Mouse (Mus musculus): Measurements from ENCODE around the gene Tomm34. TPM values are rescaled to one million over a fixed set of nuclear protein-coding genes. Genes with fewer than 3 reads are reported as not detected.

The Tomm34 gene
- polyA plus RNA-seq, 1 experiment from 2014 or later = 58.9 TPM

DNA sequence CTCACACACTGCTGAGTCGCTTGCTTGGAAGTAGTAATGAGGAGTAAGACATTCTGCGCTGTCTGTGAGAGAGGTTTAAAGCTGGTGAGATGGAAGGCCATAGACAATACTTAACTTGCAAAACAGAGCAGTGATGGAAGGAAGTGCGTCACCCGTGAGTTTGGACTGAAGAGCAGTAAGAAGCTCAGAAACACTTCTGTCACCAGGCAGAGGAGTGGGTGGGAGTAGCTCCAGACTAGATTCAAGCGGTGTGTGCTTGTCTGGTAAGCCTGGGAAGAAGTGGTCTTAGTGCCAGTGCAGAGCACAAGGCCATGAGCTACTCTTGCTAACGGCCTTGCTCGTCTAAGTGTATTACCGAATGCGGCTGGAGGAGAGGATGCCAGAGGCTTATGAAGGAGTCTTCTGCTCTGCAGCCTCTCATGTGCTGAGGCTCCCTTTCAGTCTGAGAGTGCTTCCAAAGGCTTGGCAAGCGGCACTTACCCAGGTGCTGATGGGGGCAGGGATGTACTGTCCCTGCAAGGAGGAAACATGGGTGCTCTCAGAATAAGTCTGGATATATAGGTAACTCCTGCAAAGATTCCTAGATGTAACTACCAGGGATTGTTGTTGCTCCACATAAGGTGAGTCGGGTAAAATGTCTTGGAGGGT lies 27.8 kb upstream of the Tomm34 start:
- WGBS = 90% methylated on average over 11 of the region's 11 CpGs
- no peak for ATAC-seq (ENCODE audit: insufficient number of reproducible peaks, insufficient read depth, low FRiP score, low TSS enrichment)
- H3K4me3 ChIP-seq = no peak overlapping the region
- no peak overlapping the region for H3K4me2 ChIP-seq (replicated peaks)
- no peak overlapping the region for H3K27ac ChIP-seq
- H3K9ac ChIP-seq = no peak overlapping the region
- no peaks in the 10 kb centered on the region for H3K27me3 ChIP-seq
- no peaks in the 10 kb centered on the region for H3K4me1 ChIP-seq
- H3K36me3 ChIP-seq = peaks cover 57% of the 10 kb centered on the region
- H3K9me3 ChIP-seq = no peaks in the 10 kb centered on the region

DNA sequence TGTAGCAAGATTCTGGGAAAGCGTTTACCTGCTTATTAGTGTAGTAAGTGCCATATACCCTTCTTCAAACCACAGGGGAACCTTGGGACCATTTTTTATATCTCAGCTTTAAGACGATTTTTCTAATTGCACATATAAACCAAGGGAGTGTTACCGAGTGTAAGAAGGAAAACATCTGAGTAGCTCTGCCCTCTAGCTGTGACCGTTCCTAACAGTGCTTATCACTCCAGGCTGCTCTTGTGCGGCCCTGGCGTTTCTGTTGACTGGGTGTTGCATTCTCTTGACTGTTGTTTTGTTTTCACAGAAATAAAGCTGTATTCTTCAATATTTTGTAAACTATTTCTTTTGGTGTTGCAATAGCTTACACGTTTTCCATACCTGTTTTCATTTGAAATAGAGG lies 23.2 kb upstream of the Tomm34 start:
- Histone ChIP-seq H3K27me3 (no peaks in the 10 kb centered on the region), H3K36me3 (peaks cover 43% of the 10 kb centered on the region), H3K4me2 (replicated peaks) (no peak overlapping the region), H3K4me1 (no peaks in the 10 kb centered on the region), H3K4me3 (no peak overlapping the region), H3K9ac (no peak overlapping the region), H3K27ac (no peak overlapping the region), H3K9me3 (no peaks in the 10 kb centered on the region)
- ATAC-seq (ENCODE audit: insufficient number of reproducible peaks, insufficient read depth, low FRiP score, low TSS enrichment) = no peak
- WGBS = 85% methylated on average over 7 of the region's 7 CpGs

DNA sequence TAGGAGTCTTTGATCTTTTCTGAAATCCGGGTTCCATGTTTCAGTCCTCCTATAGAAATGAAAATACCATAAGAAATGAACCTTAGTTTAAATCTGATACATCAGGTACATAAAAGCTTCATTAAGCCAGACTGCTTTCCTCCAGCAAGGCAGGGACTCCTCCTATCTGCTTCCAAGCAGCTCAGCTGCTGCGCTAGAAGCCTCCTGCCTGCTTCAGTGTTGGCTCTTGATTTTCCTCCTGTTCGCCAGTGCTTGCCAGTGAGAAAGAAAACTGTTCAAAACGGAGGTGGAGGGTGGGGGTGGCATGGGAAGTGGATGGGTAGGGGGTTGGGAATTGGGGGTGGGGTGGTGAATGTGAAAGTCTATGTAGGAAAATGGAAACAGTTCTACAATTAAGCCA lies 18.5 kb upstream of the Tomm34 start:
- Histone ChIP-seq H3K27ac (no peak overlapping the region), H3K36me3 (peaks cover 46% of the 10 kb centered on the region), H3K9ac (no peak overlapping the region), H3K9me3 (no peaks in the 10 kb centered on the region), H3K4me2 (replicated peaks) (no peak overlapping the region), H3K27me3 (no peaks in the 10 kb centered on the region), H3K4me1 (no peaks in the 10 kb centered on the region), H3K4me3 (no peak overlapping the region)
- WGBS = 87% methylated on average over 4 of the region's 4 CpGs
- no peak for ATAC-seq (ENCODE audit: insufficient number of reproducible peaks, insufficient read depth, low FRiP score, low TSS enrichment)

DNA sequence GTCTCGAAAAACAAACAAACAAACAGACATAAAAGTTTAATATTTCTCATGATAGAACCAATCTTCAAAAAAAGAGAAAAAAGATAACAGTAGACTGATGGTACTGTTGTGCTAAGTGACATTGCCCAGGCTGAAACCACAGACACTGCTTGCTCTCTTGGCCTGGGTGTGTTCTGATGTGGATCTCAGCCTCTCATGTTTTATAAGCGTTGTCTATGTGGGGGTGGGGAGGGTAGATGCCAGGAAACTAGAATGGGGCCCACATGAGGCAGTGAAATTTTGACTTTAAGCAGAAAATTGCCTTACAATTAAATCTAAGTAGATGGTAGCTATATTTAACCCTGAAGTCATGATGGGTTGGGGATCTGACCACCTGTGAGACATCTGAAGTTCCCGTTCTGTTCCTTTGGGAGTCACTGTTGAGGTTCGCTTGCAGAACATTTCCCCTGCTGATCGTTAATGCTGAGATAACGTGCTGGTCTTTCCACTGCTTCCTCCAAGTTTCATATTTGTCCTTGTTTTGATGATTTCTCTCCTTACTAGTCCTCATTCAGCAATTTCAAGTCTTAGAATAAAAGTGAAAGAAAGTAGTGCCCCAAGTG lies 16.5 kb upstream of the Tomm34 start:
- no peak overlapping the region for H3K4me2 ChIP-seq (replicated peaks)
- no peak for ATAC-seq (ENCODE audit: insufficient number of reproducible peaks, insufficient read depth, low FRiP score, low TSS enrichment)
- H3K27ac ChIP-seq = no peak overlapping the region
- no peaks in the 10 kb centered on the region for H3K4me1 ChIP-seq
- H3K9ac ChIP-seq = no peak overlapping the region
- no peaks in the 10 kb centered on the region for H3K9me3 ChIP-seq
- peaks cover 62% of the 10 kb centered on the region for H3K36me3 ChIP-seq
- no peaks in the 10 kb centered on the region for H3K27me3 ChIP-seq
- no peak overlapping the region for H3K4me3 ChIP-seq
- 86% methylated on average over 6 of the region's 6 CpGs for WGBS

DNA sequence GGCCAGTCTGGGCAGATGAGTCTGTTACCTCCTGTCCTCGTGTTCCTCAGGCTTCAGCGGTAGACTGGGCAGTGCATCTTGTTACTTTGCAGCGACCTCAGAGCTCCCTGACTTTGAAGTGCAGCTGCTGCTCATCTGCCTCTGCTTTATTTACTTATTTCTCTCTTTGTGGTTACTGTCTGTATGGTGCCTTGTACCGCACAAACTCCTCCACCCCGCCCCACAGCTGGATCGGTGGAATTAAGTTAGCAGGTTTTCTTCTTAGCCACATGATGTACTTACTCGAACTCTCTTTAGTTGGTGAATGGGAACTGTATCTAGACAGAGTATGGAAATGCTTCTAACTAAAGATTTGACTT lies 13.4 kb upstream of the Tomm34 start:
- 91% methylated on average over 7 of the region's 7 CpGs for WGBS
- Histone ChIP-seq H3K9me3 (no peaks in the 10 kb centered on the region), H3K27ac (no peak overlapping the region), H3K4me3 (no peak overlapping the region), H3K4me1 (no peaks in the 10 kb centered on the region), H3K27me3 (no peaks in the 10 kb centered on the region), H3K9ac (no peak overlapping the region), H3K36me3 (peaks cover 76% of the 10 kb centered on the region), H3K4me2 (replicated peaks) (no peak overlapping the region)
- no peak for ATAC-seq (ENCODE audit: insufficient number of reproducible peaks, insufficient read depth, low FRiP score, low TSS enrichment)

DNA sequence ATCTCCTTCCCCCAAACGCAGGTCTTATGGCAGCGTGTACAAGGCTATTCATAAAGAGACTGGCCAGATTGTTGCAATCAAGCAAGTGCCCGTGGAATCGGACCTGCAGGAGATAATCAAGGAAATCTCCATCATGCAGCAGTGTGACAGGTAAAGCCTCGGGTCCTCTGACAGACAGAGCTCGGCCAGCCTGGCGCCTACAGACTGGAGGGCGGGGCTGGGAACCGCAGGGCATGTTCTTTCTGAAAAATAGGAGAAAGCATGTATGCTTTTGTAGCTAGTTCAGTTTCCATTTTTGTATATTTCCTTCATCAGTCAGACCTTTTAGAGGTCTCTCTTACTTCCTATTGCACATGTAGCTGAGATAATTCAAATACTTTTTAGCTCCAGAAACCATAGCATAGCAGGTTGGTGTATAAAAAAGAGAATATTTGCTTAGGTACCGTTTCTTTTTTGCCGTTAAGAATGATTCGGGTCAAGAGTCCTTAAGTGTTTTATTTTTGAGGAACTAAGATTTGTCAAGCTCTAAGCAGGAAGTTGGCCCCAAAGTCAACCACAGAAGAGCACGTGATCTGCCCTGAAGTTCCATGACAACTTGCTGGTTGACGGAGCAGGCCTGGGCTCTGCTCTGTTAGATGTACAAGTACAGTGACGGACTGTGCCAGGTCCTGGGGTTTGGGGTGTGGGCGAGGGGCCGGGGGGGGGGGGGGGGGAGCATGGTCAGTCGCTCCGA lies 12.8 kb upstream of the Tomm34 start:
- Histone ChIP-seq H3K4me3 (no peak overlapping the region), H3K9ac (no peak overlapping the region), H3K27me3 (no peaks in the 10 kb centered on the region), H3K27ac (no peak overlapping the region), H3K4me1 (no peaks in the 10 kb centered on the region), H3K36me3 (peaks cover 71% of the 10 kb centered on the region), H3K4me2 (replicated peaks) (no peak overlapping the region), H3K9me3 (no peaks in the 10 kb centered on the region)
- ATAC-seq (ENCODE audit: insufficient number of reproducible peaks, insufficient read depth, low FRiP score, low TSS enrichment) = no peak
- WGBS = 89% methylated on average over 19 of the region's 19 CpGs

DNA sequence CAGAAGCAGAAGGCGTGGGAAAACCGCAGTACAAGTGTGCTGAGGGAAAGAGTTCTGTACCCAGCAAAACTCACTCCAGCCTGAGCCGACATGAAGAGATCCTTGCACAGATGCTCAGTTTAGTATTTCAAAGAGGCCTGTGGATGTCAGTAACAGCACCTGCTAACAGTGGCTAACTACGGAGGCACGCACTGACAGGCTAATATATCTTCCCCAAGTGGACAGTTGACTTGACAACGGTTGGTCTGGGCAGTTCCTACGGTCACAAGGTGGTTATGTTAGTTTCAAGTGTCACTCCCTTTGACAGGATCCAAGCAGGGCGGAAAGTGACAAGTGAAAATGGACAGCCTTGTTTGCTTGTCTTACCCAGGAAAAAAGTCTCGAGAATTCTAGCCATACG lies 11.2 kb upstream of the Tomm34 start:
- peaks cover 63% of the 10 kb centered on the region for H3K36me3 ChIP-seq
- 87% methylated on average over 10 of the region's 10 CpGs for WGBS

DNA sequence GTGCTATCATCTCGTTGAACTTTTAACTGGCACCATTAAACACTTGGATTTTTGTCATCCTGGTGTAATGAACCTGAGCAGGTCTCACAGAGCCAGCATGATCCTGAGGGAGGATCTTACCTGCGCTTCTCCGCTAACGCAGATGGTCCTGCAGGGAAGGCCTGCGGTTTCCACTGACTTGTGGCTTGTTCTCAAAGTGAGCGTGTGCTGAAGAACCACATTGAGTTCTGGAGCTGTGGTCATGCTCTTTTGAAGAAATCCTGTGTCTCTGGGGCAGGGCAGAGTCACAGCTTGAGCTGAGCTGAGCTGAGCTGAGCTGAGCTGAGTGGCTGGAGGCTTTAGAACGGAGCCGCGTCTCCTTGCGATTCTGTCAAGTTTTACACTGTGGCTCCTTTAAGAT lies 10.6 kb upstream of the Tomm34 start:
- Histone ChIP-seq H3K4me3 (no peak overlapping the region), H3K4me1 (no peaks in the 10 kb centered on the region), H3K36me3 (peaks cover 57% of the 10 kb centered on the region), H3K9me3 (no peaks in the 10 kb centered on the region), H3K4me2 (replicated peaks) (no peak overlapping the region), H3K9ac (no peak overlapping the region), H3K27ac (no peak overlapping the region), H3K27me3 (no peaks in the 10 kb centered on the region)
- 93% methylated on average over 10 of the region's 10 CpGs for WGBS
- ATAC-seq (ENCODE audit: insufficient number of reproducible peaks, insufficient read depth, low FRiP score, low TSS enrichment) = no peak

More for the DNA sequence above, 11.2 kb upstream of the Tomm34 start:
- ATAC-seq (ENCODE audit: insufficient number of reproducible peaks, insufficient read depth, low FRiP score, low TSS enrichment) = no peak
- H3K4me2 ChIP-seq (replicated peaks) = no peak overlapping the region
- no peaks in the 10 kb centered on the region for H3K27me3 ChIP-seq
- H3K9me3 ChIP-seq = no peaks in the 10 kb centered on the region
- no peak overlapping the region for H3K9ac ChIP-seq
- no peaks in the 10 kb centered on the region for H3K4me1 ChIP-seq
- no peak overlapping the region for H3K27ac ChIP-seq
- no peak overlapping the region for H3K4me3 ChIP-seq

DNA sequence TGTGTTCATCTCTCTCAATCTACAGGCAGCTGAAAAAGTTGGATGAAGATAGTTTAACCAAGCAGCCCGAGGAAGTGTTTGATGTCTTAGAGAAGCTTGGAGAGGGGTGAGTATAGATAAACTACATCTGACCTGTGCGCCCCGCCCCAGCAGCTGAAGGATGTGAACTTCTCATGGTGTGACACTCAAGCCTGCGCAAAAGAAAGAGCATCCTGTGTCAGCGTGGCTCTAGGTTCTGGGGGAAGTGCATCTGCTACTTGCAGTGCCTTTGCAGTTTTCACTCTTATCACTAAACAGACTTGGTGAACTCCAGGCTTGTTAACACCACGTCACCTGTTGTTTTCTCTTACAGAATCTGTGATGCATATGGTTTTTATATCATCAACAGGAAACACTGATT lies 8.5 kb upstream of the Tomm34 start:
- 93% methylated on average over 6 of the region's 6 CpGs for WGBS
- peaks cover 11% of the 10 kb centered on the region for H3K4me1 ChIP-seq
- no peaks in the 10 kb centered on the region for H3K27me3 ChIP-seq
- no peak overlapping the region for H3K4me3 ChIP-seq
- no peak overlapping the region for H3K27ac ChIP-seq
- H3K4me2 ChIP-seq (replicated peaks) = no peak overlapping the region
- no peak overlapping the region for H3K9ac ChIP-seq
- H3K9me3 ChIP-seq = no peaks in the 10 kb centered on the region
- ATAC-seq (ENCODE audit: insufficient number of reproducible peaks, insufficient read depth, low FRiP score, low TSS enrichment) = no peak
- peaks cover 46% of the 10 kb centered on the region for H3K36me3 ChIP-seq

DNA sequence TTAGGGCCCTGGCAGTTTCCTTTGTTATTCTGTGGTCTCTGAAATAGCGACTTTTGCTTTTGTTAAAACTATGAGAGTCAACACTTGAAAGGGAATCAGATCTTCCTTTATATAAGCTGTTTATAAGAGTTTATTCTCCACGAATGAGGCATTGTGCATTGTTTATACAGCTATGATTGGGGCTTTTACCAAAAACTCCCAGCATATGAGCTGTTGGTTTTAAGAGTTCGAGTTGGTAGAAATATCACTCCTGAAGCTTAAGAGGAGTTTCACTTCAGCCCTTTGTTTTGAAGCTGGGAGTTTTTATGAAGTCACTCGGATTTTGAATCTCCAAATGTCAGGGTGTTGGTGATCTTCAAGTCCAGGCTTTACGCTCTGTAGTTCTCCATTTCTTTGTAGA lies 6.9 kb upstream of the Tomm34 start:
- no peaks in the 10 kb centered on the region for H3K27me3 ChIP-seq
- H3K4me1 ChIP-seq = peaks cover 11% of the 10 kb centered on the region
- no peak overlapping the region for H3K4me3 ChIP-seq
- no peak overlapping the region for H3K4me2 ChIP-seq (replicated peaks)
- no peak overlapping the region for H3K9ac ChIP-seq
- peaks cover 31% of the 10 kb centered on the region for H3K36me3 ChIP-seq
- 86% methylated on average over 5 of the region's 5 CpGs for WGBS
- no peak for ATAC-seq (ENCODE audit: insufficient number of reproducible peaks, insufficient read depth, low FRiP score, low TSS enrichment)
- H3K9me3 ChIP-seq = no peaks in the 10 kb centered on the region
- H3K27ac ChIP-seq = no peak overlapping the region

DNA sequence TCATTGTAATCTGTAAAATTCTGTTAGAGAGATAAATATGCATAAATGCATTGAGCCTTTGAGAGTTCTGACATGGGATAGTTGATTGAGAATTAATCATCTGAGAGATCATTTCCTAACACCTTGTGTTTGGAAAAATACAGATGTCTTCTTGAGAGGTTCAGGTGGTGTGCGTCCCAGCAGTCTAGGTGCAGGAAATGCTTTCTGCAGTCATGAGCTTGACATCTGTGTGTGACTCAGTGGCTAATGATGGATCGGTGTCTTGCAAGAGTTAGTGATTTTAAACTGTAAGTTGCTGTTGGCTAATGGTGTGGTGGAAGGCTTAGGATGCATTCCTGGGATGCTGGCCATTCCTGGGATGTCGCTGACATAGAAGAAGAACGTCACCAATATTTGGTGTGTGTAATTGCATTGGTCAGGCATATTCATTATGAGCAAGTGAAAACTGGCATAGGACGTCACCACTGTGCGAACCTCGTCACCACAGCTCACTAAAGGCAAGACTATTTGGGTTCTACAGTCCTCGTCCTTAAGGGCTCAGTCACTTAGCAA lies 6.0 kb upstream of the Tomm34 start:
- peaks cover 11% of the 10 kb centered on the region for H3K4me1 ChIP-seq
- H3K9me3 ChIP-seq = no peaks in the 10 kb centered on the region
- ATAC-seq (ENCODE audit: insufficient number of reproducible peaks, insufficient read depth, low FRiP score, low TSS enrichment) = no peak
- 88% methylated on average over 8 of the region's 8 CpGs for WGBS
- H3K36me3 ChIP-seq = peaks cover 24% of the 10 kb centered on the region; the same call in 1 of the 2 replicates
- H3K27me3 ChIP-seq = no peaks in the 10 kb centered on the region
- no peak overlapping the region for H3K9ac ChIP-seq
- H3K27ac ChIP-seq = no peak overlapping the region
- H3K4me3 ChIP-seq = no peak overlapping the region
- H3K4me2 ChIP-seq (replicated peaks) = no peak overlapping the region

DNA sequence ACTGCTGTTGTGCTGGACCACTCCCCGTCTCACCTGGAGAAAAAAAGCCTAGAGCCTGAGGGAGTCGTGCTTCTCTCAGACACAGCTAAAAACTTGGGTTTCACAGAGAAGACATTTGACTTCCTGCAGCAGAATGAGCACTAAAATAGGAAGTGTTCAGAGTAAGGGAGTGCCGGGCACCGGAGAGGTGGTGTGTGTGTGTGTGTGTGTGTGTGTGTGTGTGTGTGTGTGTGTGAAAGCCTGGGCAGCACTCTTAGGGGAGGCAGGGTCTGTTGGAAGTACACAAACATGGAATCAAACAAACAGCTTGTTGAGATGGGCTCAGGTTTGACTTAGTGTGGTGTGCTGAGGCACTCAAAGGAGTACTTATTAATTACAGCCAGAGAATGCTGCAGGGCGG lies 4.1 kb upstream of the Tomm34 start:
- peaks cover 6% of the 10 kb centered on the region; the same call in 1 of the 2 replicates for H3K36me3 ChIP-seq
- no peak for ATAC-seq (ENCODE audit: insufficient number of reproducible peaks, insufficient read depth, low FRiP score, low TSS enrichment)
- peak overlapping the region; percentile 86 for H3K4me2 ChIP-seq (replicated peaks)
- no peaks in the 10 kb centered on the region for H3K9me3 ChIP-seq
- H3K27me3 ChIP-seq = no peaks in the 10 kb centered on the region
- peak overlapping the region; percentile 87 for H3K4me3 ChIP-seq
- H3K4me1 ChIP-seq = peaks cover 12% of the 10 kb centered on the region
- no peak overlapping the region for H3K27ac ChIP-seq
- 43% methylated on average over 5 of the region's 5 CpGs for WGBS
- peak overlapping the region; percentile 69; the same call in 1 of the 2 replicates for H3K9ac ChIP-seq

Measured in embryonic facial prominence, embryonic 12.5 days (tissue).